In genomic region chr3:53463046-53463764, GRCm38 (mm10) we compare ENCODE assay signal across 7 mouse cellular contexts. TPM values are rescaled to one million over a fixed set of nuclear protein-coding genes. Genes with fewer than 3 reads are reported as not detected.
DNase-seq lines count a peak whose midpoint lies in the region; ATAC-seq lines count a peak whose summit lies in the region.

Gene Nhlrc3, minus strand, starts transcription at chr3:53463332.
Gene Proser1, plus strand, starts transcription at chr3:53463666.

- no peaks in the 10 kb centered on the region for H3K27me3 ChIP-seq in intestine, embryonic 16.5 days (replicated peaks; ENCODE audit: control insufficient read depth, insufficient read depth, low read length)
- no peaks in the 10 kb centered on the region for H3K27me3 ChIP-seq in midbrain, embryonic 11.5 days (ENCODE audit: control insufficient read depth, insufficient read depth, low read length)

- no peaks in the 10 kb centered on the region for H3K9me3 ChIP-seq in intestine, embryonic 16.5 days (ENCODE audit: control insufficient read depth, low read length)
- no peaks in the 10 kb centered on the region for H3K9me3 ChIP-seq in midbrain, embryonic 11.5 days (ENCODE audit: control insufficient read depth, low read length)

- peak within 1 kb of the TSS; percentile 94 for H3K9ac ChIP-seq in intestine, embryonic 16.5 days (ENCODE audit: low read depth, low read length)
- H3K9ac ChIP-seq in midbrain, embryonic 11.5 days (ENCODE audit: low read length), result peak within 1 kb of the TSS; percentile 95

- WGBS in intestine, embryonic 16.5 days, result under 1% methylated on average over 52 of the region's 52 CpGs
- WGBS in midbrain, embryonic 11.5 days, result under 1% methylated on average over 51 of the region's 52 CpGs

- intact Hi-C loops in gastrocnemius, postnatal 36 days (cut with DNase I), result no loop called here
- intact Hi-C loops in left cerebral cortex, postnatal 36 days (cut with DNase I), result loop anchor here (5.0 kb wide), 1 partner anchor 399 kb away; the partner anchor contains the start of gene Ufm1

- H3K4me1 ChIP-seq in intestine, embryonic 16.5 days (ENCODE audit: control insufficient read depth, insufficient read depth, low read length), result peaks cover 21% of the 10 kb centered on the region
- H3K4me1 ChIP-seq in midbrain, embryonic 11.5 days (ENCODE audit: control insufficient read depth, insufficient read depth, low read length), result peaks cover 14% of the 10 kb centered on the region

- ATAC-seq in intestine, embryonic 16.5 days, result peak; percentile 98
- peak; percentile 98 for ATAC-seq in midbrain, embryonic 11.5 days (ENCODE audit: low FRiP score)

- DNase-seq in adrenal gland, adult 2 months, result peak; percentile 97
- peak; percentile 88 for DNase-seq in embryo, embryonic 11.5 days (ENCODE audit: low read depth, low spot score)
- DNase-seq in gastrocnemius, postnatal 36 days, result peak; percentile 94 to 96
- DNase-seq in left cerebral cortex, postnatal 36 days (ENCODE audit: low spot score in 2 of 2), result peak; percentile 96 to 98
- peak; percentile 99 for DNase-seq in midbrain, embryonic 11.5 days (ENCODE audit: low spot score, missing footprints)
- peak; percentile 99 for DNase-seq in skeletal muscle tissue, adult 2 months (ENCODE audit: low read depth, low spot score)

- no peaks in the 10 kb centered on the region for H3K36me3 ChIP-seq in intestine, embryonic 16.5 days (ENCODE audit: control insufficient read depth, insufficient read depth, low read length)
- H3K36me3 ChIP-seq in midbrain, embryonic 11.5 days (ENCODE audit: control insufficient read depth, insufficient read depth, low read length), result no peaks in the 10 kb centered on the region

- H3K4me3 ChIP-seq in intestine, embryonic 16.5 days (ENCODE audit: low read length), result peak within 1 kb of the TSS; percentile 97
- peak within 1 kb of the TSS; percentile 64 for H3K4me3 ChIP-seq in midbrain, embryonic 11.5 days (ENCODE audit: low read depth, low read length)

- H3K27ac ChIP-seq in intestine, embryonic 16.5 days (ENCODE audit: low read length), result peak within 1 kb of the TSS; percentile 92
- peak within 1 kb of the TSS; percentile 75 for H3K27ac ChIP-seq in midbrain, embryonic 11.5 days (ENCODE audit: low read depth, low read length)

- peak within 1 kb of the TSS; percentile 73 for H3K4me2 ChIP-seq in intestine, embryonic 16.5 days (ENCODE audit: low read depth, low read length)
- peak within 1 kb of the TSS; percentile 79 for H3K4me2 ChIP-seq in midbrain, embryonic 11.5 days

RNA-seq across cellular contexts. Expression of gene Nhlrc3, which starts in this region (rescaled TPM):
- total RNA-seq in adrenal gland, adult 2 months (2021), result 10 to 100 TPM; 10.2 to 11.1 TPM
- 8.2 and 10.7 TPM in 2 replicates for polyA plus RNA-seq in adrenal gland, adult 2 months (2012; rRNA removed)
- total RNA-seq in gastrocnemius, postnatal 36 days (2021), result 1 to 10 TPM; 2.5 to 2.6 TPM
- polyA plus RNA-seq in intestine, embryonic 16.5 days (2015; fragmentation: Nextera tagmentation; extraction: Ambion mirVana), result 19.3 and 23.0 TPM in 2 replicates
- total RNA-seq in left cerebral cortex, postnatal 36 days (2021), result 10 to 100 TPM in 1 of 2 experiments, 1 to 10 TPM in 1; 8.3 to 10.3 TPM
- polyA plus RNA-seq in midbrain, embryonic 11.5 days (2014; fragmentation: Nextera tagmentation; extraction: Ambion mirVana), result 8.7 and 9.7 TPM in 2 replicates

RNA-seq across cellular contexts. Expression of gene Proser1, which starts in this region (rescaled TPM):
- 10 to 100 TPM; 14.1 to 20.8 TPM for total RNA-seq in adrenal gland, adult 2 months (2021)
- polyA plus RNA-seq in adrenal gland, adult 2 months (2012; rRNA removed), result 50.4 and 54.1 TPM in 2 replicates
- total RNA-seq in gastrocnemius, postnatal 36 days (2021), result 1 to 10 TPM; 4.5 to 7.4 TPM
- polyA plus RNA-seq in intestine, embryonic 16.5 days (2015; fragmentation: Nextera tagmentation; extraction: Ambion mirVana), result 10.1 and 10.7 TPM in 2 replicates
- total RNA-seq in left cerebral cortex, postnatal 36 days (2021), result 10 to 100 TPM; 18.1 to 27.7 TPM
- 20.7 and 24.1 TPM in 2 replicates for polyA plus RNA-seq in midbrain, embryonic 11.5 days (2014; fragmentation: Nextera tagmentation; extraction: Ambion mirVana)

Comparison
In these comparisons a context has a peak if more than half of its experiments do, and no peak if none do; other contexts are left out.
1. Peak in every context shown above with its lines: DNase-seq, ATAC-seq, H3K4me3 ChIP-seq and H3K27ac ChIP-seq.